ENCODE assay signal across 13 mouse cellular contexts in genomic region chr13:16200046-16200445, GRCm38 (mm10).
"Had no signal": no experiment of that assay in that cellular context is flagged by ENCODE, and none has a peak within 500 bp of the region (broad histone marks: within the 10 kb centered on the region; RNA-seq: fewer than 3 reads in every experiment).

No protein-coding gene starts in this region.

- ATAC-seq: midbrain, embryonic 13.5 days; midbrain, embryonic 15.5 days had no signal

- DNase-seq: lung, adult 18-20 months; lung, embryonic 14.5 days; lung, postnatal 10 days; lung, postnatal 4 days; right cerebral cortex, postnatal 14 days; thymus, adult 18-20 months; thymus, postnatal 25 days had no signal

- H3K4me3 ChIP-seq: megakaryocyte, embryonic 14.5 days; midbrain, embryonic 13.5 days; midbrain, embryonic 15.5 days; neural tube, embryonic 12.5 days; stomach, embryonic 15.5 days had no signal

- H3K27ac ChIP-seq: midbrain, embryonic 13.5 days; midbrain, embryonic 15.5 days; neural tube, embryonic 12.5 days; stomach, embryonic 15.5 days; stomach, postnatal 0 days had no signal
